Mouse (Mus musculus): ENCODE measurements around the gene Ap4b1. TPM values are rescaled to one million over a fixed set of nuclear protein-coding genes. Genes with fewer than 3 reads are reported as not detected.
"Not testable (repeated sequence)": the region's sequence is repeated elsewhere in the genome, so short reads cannot be mapped to it uniquely, and the experiment has no call there.

The Ap4b1 gene
- polyA plus RNA-seq, 1 experiment = 36.2 TPM

DNA sequence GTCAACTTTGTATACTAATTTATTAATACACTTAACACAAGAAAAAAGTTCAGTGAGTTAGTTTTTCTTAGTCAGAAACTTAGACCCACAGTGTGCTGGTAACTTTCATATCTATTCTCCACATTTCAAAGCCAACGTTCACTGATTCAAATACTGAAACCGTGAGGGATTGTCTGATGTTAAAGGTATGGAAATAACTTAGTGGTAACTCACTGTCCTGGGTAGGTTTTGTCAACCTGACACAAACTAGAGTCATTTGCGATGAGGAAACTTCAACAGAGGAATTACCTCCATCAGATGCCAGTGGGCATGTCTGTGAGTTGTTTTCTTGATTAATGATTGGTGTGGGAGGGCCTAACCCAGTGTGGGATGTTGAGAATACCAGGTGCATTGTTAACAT lies 19.7 kb downstream of the Ap4b1 start:
- Histone ChIP-seq H3K4me1 (ENCODE audit: control insufficient read depth, insufficient read depth, low read length) (no peaks in the 10 kb centered on the region), H3K27me3 (ENCODE audit: control insufficient read depth, insufficient read depth, low read length) (no peaks in the 10 kb centered on the region), H3K4me3 (ENCODE audit: control insufficient read depth, low read depth, low read length) (no peak overlapping the region), H3K27ac (ENCODE audit: control insufficient read depth, insufficient read depth, low read depth, low read length) (no peak overlapping the region), H3K36me3 (ENCODE audit: control insufficient read depth, insufficient read depth, low read length) (no peaks in the 10 kb centered on the region)
- TF ChIP-seq POLR2A (IDR thresholded peaks at IDR 0.05; ENCODE audit: control insufficient read depth, low read depth, low read length) (no peak), CTCF (IDR thresholded peaks at IDR 0.05; ENCODE audit: control insufficient read depth, insufficient read depth, insufficient replicate concordance, low read depth, low read length) (no peak)

DNA sequence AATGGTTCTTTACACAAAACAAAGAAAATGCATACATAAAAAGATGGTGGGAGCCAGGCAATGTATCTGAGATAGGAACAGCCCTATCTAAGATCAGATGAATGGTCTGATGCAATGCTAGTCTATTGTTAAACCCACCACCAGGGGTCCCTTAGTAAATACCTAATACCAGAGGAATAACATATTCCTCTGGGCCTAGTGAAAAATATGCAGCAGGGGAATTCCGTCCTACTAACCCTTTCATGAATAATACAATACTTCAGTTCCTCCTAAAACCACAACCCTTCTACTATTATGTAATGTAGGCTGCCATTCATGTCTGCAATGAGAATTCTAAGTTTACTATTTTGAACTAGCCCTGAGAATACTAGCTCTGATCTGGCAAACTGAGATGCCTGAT lies 21.4 kb downstream of the Ap4b1 start:
- H3K4me1 ChIP-seq (ENCODE audit: control insufficient read depth, insufficient read depth, low read length); H3K36me3 ChIP-seq (ENCODE audit: control insufficient read depth, insufficient read depth, low read length); H3K4me3 ChIP-seq (ENCODE audit: control insufficient read depth, low read depth, low read length); H3K27me3 ChIP-seq (ENCODE audit: control insufficient read depth, insufficient read depth, low read length); H3K27ac ChIP-seq (ENCODE audit: control insufficient read depth, insufficient read depth, low read depth, low read length): not testable (repeated sequence)

- Histone ChIP-seq H3K27me3 (ENCODE audit: control insufficient read depth, insufficient read depth, low read length) (no peaks in the 10 kb centered on the region), H3K27ac (ENCODE audit: control insufficient read depth, insufficient read depth, low read depth, low read length) (no peak overlapping the region), H3K4me3 (ENCODE audit: control insufficient read depth, low read depth, low read length) (no peak overlapping the region), H3K4me1 (ENCODE audit: control insufficient read depth, insufficient read depth, low read length) (no peaks in the 10 kb centered on the region), H3K36me3 (ENCODE audit: control insufficient read depth, insufficient read depth, low read length) (no peaks in the 10 kb centered on the region)
- TF ChIP-seq POLR2A (IDR thresholded peaks at IDR 0.05; ENCODE audit: control insufficient read depth, low read depth, low read length) (no peak), CTCF (IDR thresholded peaks at IDR 0.05; ENCODE audit: control insufficient read depth, insufficient read depth, insufficient replicate concordance, low read depth, low read length) (no peak)
Observed at GRCm38 (mm10) chr3:103831146-103831545, 21.8 kb downstream of the Ap4b1 start.

DNA sequence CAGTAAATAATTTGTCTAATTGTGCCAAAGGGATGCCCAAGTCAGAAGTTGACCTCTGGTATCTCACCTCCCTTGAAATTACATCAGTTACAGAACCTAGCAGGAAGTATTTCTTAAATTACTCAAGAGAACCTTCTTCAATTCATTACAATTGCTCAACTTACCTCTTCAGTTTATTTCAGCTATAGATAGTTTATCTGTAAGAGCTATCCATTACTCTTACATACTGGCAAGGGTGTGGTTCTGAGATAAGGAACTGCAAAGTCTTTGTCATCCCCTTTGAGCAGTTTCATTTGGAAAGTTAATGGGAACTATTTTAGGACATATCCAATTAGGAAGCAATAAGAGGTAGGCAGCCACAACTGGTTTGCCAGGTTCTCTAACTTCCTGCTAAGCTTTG lies 23.1 kb downstream of the Ap4b1 start, which contains the start of gene Bcl2l15:
Gene Bcl2l15, plus strand, starts transcription at position 176 of the 400 bp plus-strand sequence.
- no peaks in the 10 kb centered on the region for H3K27me3 ChIP-seq (ENCODE audit: control insufficient read depth, insufficient read depth, low read length)
- TF ChIP-seq CTCF (IDR thresholded peaks at IDR 0.05; ENCODE audit: control insufficient read depth, insufficient read depth, insufficient replicate concordance, low read depth, low read length) (no peak), POLR2A (IDR thresholded peaks at IDR 0.05; ENCODE audit: control insufficient read depth, low read depth, low read length) (no peak)
- no peak within 1 kb of the TSS for H3K27ac ChIP-seq (ENCODE audit: control insufficient read depth, insufficient read depth, low read depth, low read length)

DNA sequence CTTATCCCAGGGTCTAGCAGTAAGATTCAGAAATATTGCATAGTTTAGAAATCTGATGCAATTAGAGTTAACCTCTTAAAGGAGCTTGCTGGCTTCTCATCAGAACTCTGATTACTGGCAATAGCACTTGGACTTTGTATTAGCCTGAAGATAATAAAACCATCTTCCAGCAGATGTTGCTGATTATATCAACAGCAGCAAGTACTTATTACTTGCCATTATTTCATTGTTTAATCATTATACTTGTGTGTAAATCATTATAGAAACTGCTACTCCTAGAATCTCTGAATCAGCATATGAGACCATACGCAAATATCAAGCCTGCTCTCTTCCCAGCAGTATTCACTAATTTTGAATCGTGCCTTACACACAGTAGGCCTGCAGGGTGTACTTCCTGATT lies 24.7 kb downstream of the Ap4b1 start:
- H3K27me3 ChIP-seq (ENCODE audit: control insufficient read depth, insufficient read depth, low read length) = no peaks in the 10 kb centered on the region
- TF ChIP-seq POLR2A (IDR thresholded peaks at IDR 0.05; ENCODE audit: control insufficient read depth, low read depth, low read length) (no peak), CTCF (IDR thresholded peaks at IDR 0.05; ENCODE audit: control insufficient read depth, insufficient read depth, insufficient replicate concordance, low read depth, low read length) (no peak)
- no peak overlapping the region for H3K4me3 ChIP-seq (ENCODE audit: control insufficient read depth, low read depth, low read length)
- H3K4me1 ChIP-seq (ENCODE audit: control insufficient read depth, insufficient read depth, low read length) = no peaks in the 10 kb centered on the region
- H3K36me3 ChIP-seq (ENCODE audit: control insufficient read depth, insufficient read depth, low read length) = no peaks in the 10 kb centered on the region
- H3K27ac ChIP-seq (ENCODE audit: control insufficient read depth, insufficient read depth, low read depth, low read length) = no peak overlapping the region

More for the DNA sequence above, 23.1 kb downstream of the Ap4b1 start, which contains the start of gene Bcl2l15:
- Histone ChIP-seq H3K4me1 (ENCODE audit: control insufficient read depth, insufficient read depth, low read length) (no peaks in the 10 kb centered on the region), H3K4me3 (ENCODE audit: control insufficient read depth, low read depth, low read length) (no peak within 1 kb of the TSS), H3K36me3 (ENCODE audit: control insufficient read depth, insufficient read depth, low read length) (no peaks in the 10 kb centered on the region)

GRCm38 (mm10) chr3:103835272-103835950 lies 26.1 kb downstream of the Ap4b1 start:
- no peak overlapping the region for H3K27ac ChIP-seq (ENCODE audit: control insufficient read depth, insufficient read depth, low read depth, low read length)
- no peak overlapping the region for H3K4me3 ChIP-seq (ENCODE audit: control insufficient read depth, low read depth, low read length)
- H3K27me3 ChIP-seq (ENCODE audit: control insufficient read depth, insufficient read depth, low read length) = no peaks in the 10 kb centered on the region
- no peaks in the 10 kb centered on the region for H3K4me1 ChIP-seq (ENCODE audit: control insufficient read depth, insufficient read depth, low read length)
- no peaks in the 10 kb centered on the region for H3K36me3 ChIP-seq (ENCODE audit: control insufficient read depth, insufficient read depth, low read length)
- TF ChIP-seq CTCF (IDR thresholded peaks at IDR 0.05; ENCODE audit: control insufficient read depth, insufficient read depth, insufficient replicate concordance, low read depth, low read length) (no peak), POLR2A (IDR thresholded peaks at IDR 0.05; ENCODE audit: control insufficient read depth, low read depth, low read length) (no peak)

- Histone ChIP-seq H3K4me3 (ENCODE audit: control insufficient read depth, low read depth, low read length) (no peak overlapping the region), H3K27ac (ENCODE audit: control insufficient read depth, insufficient read depth, low read depth, low read length) (no peak overlapping the region), H3K36me3 (ENCODE audit: control insufficient read depth, insufficient read depth, low read length) (no peaks in the 10 kb centered on the region), H3K4me1 (ENCODE audit: control insufficient read depth, insufficient read depth, low read length) (no peaks in the 10 kb centered on the region), H3K27me3 (ENCODE audit: control insufficient read depth, insufficient read depth, low read length) (no peaks in the 10 kb centered on the region)
- TF ChIP-seq POLR2A (IDR thresholded peaks at IDR 0.05; ENCODE audit: control insufficient read depth, low read depth, low read length) (no peak), CTCF (IDR thresholded peaks at IDR 0.05; ENCODE audit: control insufficient read depth, insufficient read depth, insufficient replicate concordance, low read depth, low read length) (no peak)
Observed at GRCm38 (mm10) chr3:103835951-103836310, 26.6 kb downstream of the Ap4b1 start.

DNA sequence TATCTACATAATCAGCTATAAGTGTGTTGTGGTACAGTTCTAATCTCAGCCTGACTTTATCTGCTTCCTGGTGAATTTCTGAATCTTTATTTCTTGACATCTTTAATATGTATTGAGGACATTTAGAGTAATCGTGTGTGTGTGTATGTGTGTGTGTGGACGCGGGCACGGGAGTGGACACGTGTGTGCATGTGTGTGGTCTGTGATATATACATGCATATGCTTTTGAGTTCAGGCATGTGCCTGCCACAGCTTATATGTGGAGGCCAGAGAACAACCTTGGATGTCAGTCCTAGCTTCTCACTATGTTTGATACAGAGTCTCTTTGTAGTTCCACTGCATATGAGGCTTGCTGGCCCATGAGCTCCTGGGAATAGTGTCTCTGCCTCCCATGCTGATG lies 27.1 kb downstream of the Ap4b1 start:
- Histone ChIP-seq H3K27ac (ENCODE audit: control insufficient read depth, insufficient read depth, low read depth, low read length) (no peak overlapping the region), H3K36me3 (ENCODE audit: control insufficient read depth, insufficient read depth, low read length) (no peaks in the 10 kb centered on the region), H3K4me1 (ENCODE audit: control insufficient read depth, insufficient read depth, low read length) (no peaks in the 10 kb centered on the region), H3K27me3 (ENCODE audit: control insufficient read depth, insufficient read depth, low read length) (no peaks in the 10 kb centered on the region), H3K4me3 (ENCODE audit: control insufficient read depth, low read depth, low read length) (no peak overlapping the region)
- no peak for TF ChIP-seq POLR2A (IDR thresholded peaks at IDR 0.05; ENCODE audit: control insufficient read depth, low read depth, low read length)
- no peak for TF ChIP-seq CTCF (IDR thresholded peaks at IDR 0.05; ENCODE audit: control insufficient read depth, insufficient read depth, insufficient replicate concordance, low read depth, low read length)

Data from testis, adult 2 months (tissue).